Mouse (Mus musculus): Measurements from ENCODE around the gene Prrg3.
"Not testable (repeated sequence)": the region's sequence is repeated elsewhere in the genome, so short reads cannot be mapped to it uniquely, and the experiment has no call there.

Gene Prrg3

GRCm38 (mm10) chrX:71962073-71963051, at the start of gene Prrg3:
Gene Prrg3 (plus strand): TSS chrX:71962624.
- no peak for DNase-seq (ENCODE audit: low read depth)

GRCm38 (mm10) chrX:71946631-71947030, 15.8 kb upstream of the Prrg3 start:
- peak; percentile 11 for DNase-seq (ENCODE audit: low read depth)

- no peak for DNase-seq (ENCODE audit: low read depth)
Measured at GRCm38 (mm10) chrX:71958366-71958765, 4.1 kb upstream of the Prrg3 start.

DNA sequence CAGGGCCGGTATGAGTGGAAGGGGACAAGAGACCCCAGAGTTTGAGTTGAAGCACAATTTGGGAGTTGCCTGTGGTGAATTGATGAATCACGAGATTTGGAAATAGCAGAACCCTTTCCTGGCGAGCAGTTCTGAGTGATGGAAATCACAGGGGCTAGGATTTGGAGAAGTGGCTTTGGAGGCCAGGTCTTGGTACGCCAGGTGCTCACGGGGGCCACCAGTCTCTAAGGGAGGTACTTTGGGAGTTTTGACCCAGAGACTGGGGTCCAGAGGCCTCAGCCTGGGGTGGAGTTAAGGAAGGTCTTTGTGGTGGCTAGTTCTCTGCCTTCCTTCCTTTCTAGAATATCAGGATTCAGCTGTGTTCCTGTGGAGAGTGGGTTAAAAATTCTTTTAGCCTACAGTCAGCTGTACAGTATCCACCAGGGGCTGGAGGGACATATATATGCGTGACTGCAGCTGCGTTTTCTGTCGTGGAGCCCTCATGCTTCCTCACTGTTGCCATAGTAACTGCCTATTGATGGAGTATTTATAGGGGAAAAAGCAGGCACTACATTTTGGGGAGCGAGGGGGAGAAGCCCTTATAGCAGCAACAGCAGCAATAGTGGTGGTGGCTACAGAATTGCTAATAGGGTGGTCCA, 970 bp downstream of the Prrg3 start:
- DNase-seq (ENCODE audit: low read depth): no peak

DNA sequence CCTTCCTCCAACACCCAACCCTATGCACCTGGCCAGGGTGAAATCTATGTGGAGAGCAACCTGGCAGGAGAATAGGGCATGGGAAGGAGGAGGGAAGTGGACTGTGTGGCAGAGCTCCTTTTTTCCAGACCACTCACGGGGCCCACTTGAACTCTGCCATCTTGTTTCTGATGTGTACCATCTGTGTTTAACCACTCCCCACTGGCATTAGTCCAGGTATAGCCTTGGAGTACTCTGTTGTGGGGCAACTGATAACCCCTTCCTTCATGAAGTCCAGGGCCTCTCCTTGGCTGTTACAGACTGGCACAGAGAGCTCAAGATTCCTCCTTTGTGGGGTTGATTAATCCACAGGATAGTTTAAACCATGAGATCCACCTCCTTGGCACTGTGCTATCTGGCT, 5.8 kb downstream of the Prrg3 start:
- DNase-seq (ENCODE audit: low read depth): no peak

GRCm38 (mm10) chrX:71968816-71969215, 6.4 kb downstream of the Prrg3 start:
- DNase-seq (ENCODE audit: low read depth): no peak

- DNase-seq (ENCODE audit: low read depth): no peak
Measured at GRCm38 (mm10) chrX:71971325-71971724, 8.9 kb downstream of the Prrg3 start.

DNA sequence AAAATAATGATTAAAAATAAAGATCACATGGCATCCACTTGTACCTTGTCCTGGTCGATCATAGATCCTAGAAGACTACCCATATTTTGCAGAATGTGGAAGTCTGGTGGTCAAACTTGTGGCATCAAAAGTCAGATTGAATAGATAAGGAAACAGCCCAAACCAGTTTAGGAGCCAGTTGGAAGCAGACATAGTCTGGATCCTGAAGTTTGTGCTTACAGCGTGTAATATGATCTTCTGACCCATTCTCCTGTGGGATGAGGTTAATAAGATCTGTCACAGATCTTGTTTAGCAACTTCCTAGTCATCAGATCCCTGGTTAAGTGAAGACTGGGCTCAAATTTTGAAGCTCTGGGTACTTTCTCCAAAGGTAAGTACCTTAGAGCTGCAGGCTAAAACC, 10.3 kb downstream of the Prrg3 start, which contains the start of gene Fate1:
Gene Fate1, plus strand, starts transcription at position 301 of the 400 bp plus-strand sequence.
- DNase-seq (ENCODE audit: low read depth): no peak

GRCm38 (mm10) chrX:71977681-71978080, 15.3 kb downstream of the Prrg3 start:
- DNase-seq (ENCODE audit: low read depth): not testable (repeated sequence)

DNA sequence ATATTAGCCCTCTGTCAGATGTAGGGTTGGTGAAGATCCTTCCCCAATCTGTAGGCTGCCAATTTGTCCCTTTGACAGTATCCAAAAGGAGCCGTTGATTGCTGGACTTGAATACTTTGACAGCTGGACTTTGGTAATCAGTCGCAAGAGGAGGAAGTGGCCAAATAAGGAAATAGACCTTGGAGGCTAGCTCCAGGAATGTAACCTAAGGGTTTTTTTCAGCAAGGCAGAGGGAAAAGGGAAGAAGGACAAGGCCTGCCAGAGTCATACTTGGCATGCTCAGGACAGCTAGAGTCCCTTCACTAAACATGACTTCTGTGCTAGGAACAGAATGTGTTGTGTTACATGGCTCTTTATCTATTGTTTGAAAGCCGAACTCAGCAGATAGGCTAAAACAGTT, 18.0 kb downstream of the Prrg3 start:
- no peak for DNase-seq (ENCODE audit: low read depth)

GRCm38 (mm10) chrX:71981322-71981721, 18.9 kb downstream of the Prrg3 start:
- no peak for DNase-seq (ENCODE audit: low read depth)

GRCm38 (mm10) chrX:71983205-71983604, 20.8 kb downstream of the Prrg3 start:
- DNase-seq (ENCODE audit: low read depth): no peak

DNA sequence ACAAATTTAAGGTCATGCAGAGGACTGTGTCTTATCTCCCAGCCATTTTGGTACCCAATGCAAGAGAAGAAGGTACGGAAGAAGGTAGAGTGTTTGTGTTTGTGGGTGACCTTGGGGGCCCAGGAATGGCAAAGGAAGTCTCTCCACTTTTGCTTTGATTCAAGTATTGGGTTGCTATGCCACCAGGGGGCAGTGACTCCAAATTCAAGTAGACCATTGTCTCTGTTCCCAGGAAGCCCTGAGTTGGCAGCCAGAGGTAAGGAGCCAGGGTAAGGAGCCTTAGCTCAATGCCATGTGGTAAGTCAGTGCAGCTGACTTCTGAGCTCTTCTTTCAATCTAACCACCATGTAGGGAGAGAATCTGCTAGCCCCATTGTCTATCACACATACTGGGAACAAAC, 21.4 kb downstream of the Prrg3 start:
- no peak for DNase-seq (ENCODE audit: low read depth)

GRCm38 (mm10) chrX:71991549-71991948, 29.1 kb downstream of the Prrg3 start, which contains the start of gene Cnga2:
Gene Cnga2 (plus strand): TSS chrX:71991849.
- DNase-seq (ENCODE audit: low read depth): no peak

DNA sequence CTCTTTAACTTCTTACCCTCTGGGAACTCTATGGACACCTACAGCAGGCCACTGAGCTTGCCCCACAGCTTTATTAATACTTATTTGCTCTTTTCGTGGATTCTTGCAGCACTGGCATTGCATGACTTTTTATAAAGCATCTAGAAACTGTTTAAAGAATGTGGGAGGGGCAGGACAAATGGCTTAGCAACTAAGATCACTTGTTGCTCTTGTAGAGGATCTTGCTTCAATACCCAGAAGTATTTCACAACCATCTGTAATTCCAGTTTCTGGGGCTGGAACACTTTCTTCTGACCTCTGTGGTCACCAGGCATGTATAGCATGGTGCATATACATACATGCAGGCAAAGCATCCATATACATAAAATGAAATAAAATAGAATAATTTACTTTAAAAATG, 33.5 kb downstream of the Prrg3 start:
- DNase-seq (ENCODE audit: low read depth): no peak

DNA sequence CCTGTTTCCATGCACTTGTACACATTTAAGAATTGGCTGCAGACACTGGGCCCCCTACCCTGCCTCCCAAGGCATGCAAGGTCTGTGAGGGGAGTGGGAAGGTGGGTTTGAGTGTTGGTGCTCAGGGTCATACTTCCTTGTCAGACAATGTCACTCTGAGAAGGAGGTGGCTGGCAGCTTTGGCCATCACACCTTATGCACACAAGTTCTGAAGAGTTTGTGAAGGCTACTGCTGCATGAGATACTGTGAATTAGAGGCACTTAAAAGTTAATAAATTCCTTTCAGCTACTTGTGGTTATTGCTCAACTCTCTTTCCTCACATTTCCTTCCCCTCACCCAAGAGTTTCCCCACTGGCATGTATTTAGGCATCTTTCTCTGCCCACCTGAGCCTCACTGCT, 47.5 kb downstream of the Prrg3 start:
- no peak for DNase-seq (ENCODE audit: low read depth)

DNA sequence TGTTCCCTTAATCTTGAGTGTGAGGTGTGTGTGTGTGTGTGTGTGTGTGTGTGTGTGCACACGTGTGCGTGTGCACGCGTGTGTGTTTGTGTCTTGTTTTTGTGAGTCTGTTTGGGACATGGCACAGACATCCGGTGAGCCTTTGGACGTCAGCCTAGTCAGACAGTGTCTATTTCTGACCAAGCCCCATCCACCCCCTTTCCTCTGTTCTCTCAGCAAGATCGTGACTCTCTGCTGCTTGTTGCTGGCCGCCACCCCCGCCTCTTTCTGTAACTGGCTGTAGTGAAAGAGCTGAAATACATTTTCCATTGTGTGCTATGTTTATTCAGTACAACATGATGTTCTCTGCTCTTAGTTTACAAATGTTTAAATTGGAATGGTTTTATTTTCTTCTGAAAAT, 49.8 kb downstream of the Prrg3 start:
- DNase-seq (ENCODE audit: low read depth): no peak

DNA sequence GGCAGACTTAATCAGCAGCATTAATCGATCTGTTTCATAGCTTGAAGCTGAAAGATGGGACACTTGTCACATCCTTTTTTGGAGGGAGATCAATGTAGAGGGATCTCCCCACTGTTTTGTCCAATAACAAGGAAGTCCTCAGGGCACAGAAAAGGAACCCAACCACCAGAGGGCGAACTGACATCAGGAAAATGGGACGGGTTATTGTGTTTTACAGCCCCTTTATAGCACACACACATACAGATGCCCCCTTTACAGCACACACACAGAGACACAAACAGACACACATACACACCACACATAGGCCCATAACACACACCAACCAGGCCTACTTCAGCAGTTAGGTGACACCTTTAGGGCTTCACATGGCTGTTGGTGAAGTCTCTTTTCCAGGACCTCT, 50.4 kb downstream of the Prrg3 start:
- no peak for DNase-seq (ENCODE audit: low read depth)

GRCm38 (mm10) chrX:72022241-72022640, 59.8 kb downstream of the Prrg3 start:
- DNase-seq (ENCODE audit: low read depth): no peak
